27 mouse cellular contexts compared by ENCODE assay signal in the genomic region with DNA sequence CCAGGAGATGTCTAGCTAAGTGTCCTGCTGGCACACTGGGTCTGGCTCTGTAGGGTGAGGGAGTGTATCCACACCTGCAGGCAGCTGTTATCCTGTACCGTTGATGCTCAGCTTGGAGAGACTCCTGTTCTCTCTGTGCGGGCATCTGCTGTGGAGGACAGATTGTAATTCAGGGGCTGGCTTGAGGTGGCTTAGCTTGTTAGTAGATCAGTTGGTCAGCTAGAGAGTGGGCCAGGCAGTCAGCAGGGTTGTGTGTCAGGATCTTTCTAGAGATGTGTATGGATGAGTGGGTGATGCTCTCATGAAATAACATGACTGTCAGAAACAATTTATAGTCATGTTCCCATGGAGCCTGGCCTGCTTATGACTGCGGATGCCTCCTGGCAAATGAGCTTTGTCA. TPM values are rescaled to one million over a fixed set of nuclear protein-coding genes. Genes with fewer than 3 reads are reported as not detected.
"Had no signal": no experiment of that assay in that cellular context is flagged by ENCODE, and none has a peak within 500 bp of the region (broad histone marks: within the 10 kb centered on the region; RNA-seq: fewer than 3 reads in every experiment).

No protein-coding gene starts in this region.

- H3K9ac ChIP-seq: heart, embryonic 13.5 days; heart, embryonic 15.5 days; hindbrain, embryonic 12.5 days; kidney, embryonic 15.5 days; limb, embryonic 13.5 days; limb, embryonic 15.5 days; liver, embryonic 12.5 days; liver, embryonic 14.5 days had no signal

- H3K4me1 ChIP-seq: heart, embryonic 15.5 days; kidney, embryonic 15.5 days; limb, embryonic 13.5 days; limb, embryonic 15.5 days; liver, embryonic 12.5 days had no signal

- H3K4me2 ChIP-seq: heart, embryonic 11.5 days; heart, embryonic 13.5 days; heart, embryonic 15.5 days; hindbrain, embryonic 12.5 days; kidney, embryonic 15.5 days; limb, embryonic 13.5 days; limb, embryonic 15.5 days; liver, embryonic 12.5 days had no signal

- DNase-seq: gastrocnemius, postnatal 14 days; gastrocnemius, postnatal 36 days; heart, adult 11 months; heart, adult 2 months; heart, postnatal 14 days; heart, postnatal 36 days; kidney, adult 11 months; kidney, adult 2 months; kidney, adult 9 months; kidney, postnatal 14 days; kidney, postnatal 36 days; layer of hippocampus, adult 9-11 months; layer of hippocampus, postnatal 36 days had no signal

- H3K27ac ChIP-seq: heart, adult 2 months; heart, embryonic 13.5 days; heart, embryonic 15.5 days; hindbrain, embryonic 12.5 days; kidney, embryonic 15.5 days; kidney, postnatal 0 days; limb, embryonic 13.5 days; limb, embryonic 15.5 days; liver, embryonic 12.5 days; liver, embryonic 14.5 days had no signal

- H3K9me3 ChIP-seq: heart, embryonic 13.5 days; heart, embryonic 15.5 days; hindbrain, embryonic 12.5 days; kidney, embryonic 15.5 days; limb, embryonic 15.5 days; liver, embryonic 12.5 days had no signal

- H3K4me3 ChIP-seq: heart, adult 2 months; heart, embryonic 13.5 days; heart, embryonic 15.5 days; hindbrain, embryonic 12.5 days; kidney, embryonic 15.5 days; limb, embryonic 13.5 days; limb, embryonic 15.5 days; liver, embryonic 12.5 days had no signal

- H3K27me3 ChIP-seq: hindbrain, embryonic 12.5 days; limb, embryonic 13.5 days; limb, embryonic 15.5 days; liver, embryonic 12.5 days had no signal

- ATAC-seq: intestine, embryonic 16.5 days; liver, embryonic 12.5 days had no signal

- H3K36me3 ChIP-seq: heart, embryonic 13.5 days; heart, embryonic 15.5 days; hindbrain, embryonic 12.5 days; kidney, embryonic 15.5 days; limb, embryonic 13.5 days; limb, embryonic 15.5 days; liver, embryonic 12.5 days had no signal

RNA-seq across cellular contexts. Expression of gene Grid1, which starts 24.3 kb away (rescaled TPM):
- total RNA-seq: gastrocnemius, adult 18-20 months; gastrocnemius, adult 8-10 months; gastrocnemius, postnatal 36 days; heart, adult 2 months; heart, postnatal 14 days; hematopoietic stem cell, adult 5-6 weeks had no signal
